Mouse (Mus musculus) adrenal gland, postnatal 10 days (tissue): Measurements from ENCODE around the gene Il11. TPM values are rescaled to one million over a fixed set of nuclear protein-coding genes. Genes with fewer than 3 reads are reported as not detected.
"Not testable (repeated sequence)": the region's sequence is repeated elsewhere in the genome, so short reads cannot be mapped to it uniquely, and the experiment has no call there.

Experiments
- DNase-seq: peaks from one replicate; pipeline ENCODE4 v3.0.0; 2021; ENCODE audit warnings: mixed read lengths
- long read RNA-seq, 2 experiments: library from polyadenylated mRNA; stranded (forward); transcript quantifications; one replicate each; pipeline ENCODE4 v2.0.0; 2021
- total RNA-seq, 2 experiments: library from RNA; stranded (reverse); gene quantifications; 2 replicates each; pipeline ENCODE4 v1.2.3; 2021

Il11 gene
- under 1 TPM; 0.12 to 0.18 TPM for total RNA-seq
- long read RNA-seq, experiment 1, partial matches to known transcripts: 0 of 1 reads
- long read RNA-seq, experiment 1, other reads (novel, unspliced or antisense): 1 of 1 reads
- long read RNA-seq, experiment 2, partial matches to known transcripts: 0 of 1 reads
- long read RNA-seq, experiment 2, other reads (novel, unspliced or antisense): 1 of 1 reads

GRCm38 (mm10) chr7:4782759-4783158 is at the start of gene Il11, which contains the start of gene Tmem190:
Il11 (minus strand) TSS chr7:4782859.
Tmem190 (plus strand) TSS chr7:4782937.
- no peak for DNase-seq

- DNase-seq: no peak
These were observed 47.8 kb upstream of the Il11 start for GRCm38 (mm10) chr7:4830476-4830875.

GRCm38 (mm10) chr7:4825365-4825764 is 42.7 kb upstream of the Il11 start:
- no peak for DNase-seq

- no peak for DNase-seq
These were observed 39.7 kb upstream of the Il11 start for GRCm38 (mm10) chr7:4822162-4822907.

GRCm38 (mm10) chr7:4821690-4822089 is 39.0 kb upstream of the Il11 start:
- no peak for DNase-seq

- not testable (repeated sequence) for DNase-seq
These were observed 38.3 kb upstream of the Il11 start for GRCm38 (mm10) chr7:4820925-4821324.

GRCm38 (mm10) chr7:4816559-4816958 is 33.9 kb upstream of the Il11 start:
- no peak for DNase-seq

GRCm38 (mm10) chr7:4813105-4813791 is 30.6 kb upstream of the Il11 start:
- no peak for DNase-seq

GRCm38 (mm10) chr7:4812303-4813104 is 29.8 kb upstream of the Il11 start, which contains the start of gene Ube2s:
Ube2s (minus strand) TSS chr7:4812590.
- peak; percentile 97 for DNase-seq

GRCm38 (mm10) chr7:4811842-4812302 is 29.2 kb upstream of the Il11 start:
- DNase-seq: no peak

- DNase-seq: not testable (repeated sequence)
These were observed 28.5 kb upstream of the Il11 start for GRCm38 (mm10) chr7:4811131-4811530.

GRCm38 (mm10) chr7:4806716-4807115 is 24.1 kb upstream of the Il11 start:
- peak; percentile 34 for DNase-seq

- DNase-seq: no peak
These were observed 19.6 kb upstream of the Il11 start for GRCm38 (mm10) chr7:4802247-4802646.

GRCm38 (mm10) chr7:4795767-4796433 is 13.2 kb upstream of the Il11 start:
- DNase-seq: no peak

- no peak for DNase-seq
These were observed 12.0 kb upstream of the Il11 start for GRCm38 (mm10) chr7:4794631-4795168.

GRCm38 (mm10) chr7:4793674-4794073 is 11.0 kb upstream of the Il11 start:
- DNase-seq: no peak

GRCm38 (mm10) chr7:4793248-4793647 is 10.6 kb upstream of the Il11 start:
- DNase-seq: not testable (repeated sequence)

GRCm38 (mm10) chr7:4792278-4793212 is 9.9 kb upstream of the Il11 start, which contains the start of gene Rpl28:
Rpl28 (plus strand) TSS chr7:4792874.
- peak; percentile 95 for DNase-seq

- DNase-seq: peak; percentile 77
These were observed 6.8 kb upstream of the Il11 start, which contains the start of gene Tmem238 for GRCm38 (mm10) chr7:4789436-4789935. Tmem238 (minus strand) TSS chr7:4789656.
